Mouse (Mus musculus): ENCODE results near the gene Inhbb. TPM values are rescaled to one million over a fixed set of nuclear protein-coding genes. Genes with fewer than 3 reads are reported as not detected.

The Inhbb gene
- polyA plus RNA-seq, 1 experiment from 2014 or later = 1.5 TPM

- no peaks in the 10 kb centered on the region for H3K27me3 ChIP-seq (ENCODE audit: control insufficient read depth, insufficient read depth, low read length)
- no peak overlapping the region for H3K27ac ChIP-seq (ENCODE audit: low read length)
- no peak for ATAC-seq (ENCODE audit: insufficient number of reproducible peaks, insufficient read depth, low FRiP score, low read depth)
- H3K9ac ChIP-seq (replicated peaks; ENCODE audit: low read depth, low read length) = no peak overlapping the region
- WGBS = 85% methylated on average over 10 of the region's 10 CpGs
- no peaks in the 10 kb centered on the region for H3K36me3 ChIP-seq (ENCODE audit: control insufficient read depth, insufficient read depth, low read length)
- H3K4me3 ChIP-seq (ENCODE audit: low read depth, low read length) = no peak overlapping the region
- H3K9me3 ChIP-seq (ENCODE audit: control insufficient read depth, low read depth, low read length) = no peaks in the 10 kb centered on the region
- no peaks in the 10 kb centered on the region for H3K4me1 ChIP-seq (ENCODE audit: control insufficient read depth, insufficient read depth, low read length)
- no peak overlapping the region for H3K4me2 ChIP-seq (replicated peaks; ENCODE audit: low read depth, low read length)
Measured at GRCm38 (mm10) chr1:119450651-119451345, 28.8 kb upstream of the Inhbb start.

GRCm38 (mm10) chr1:119446753-119447283 lies 24.8 kb upstream of the Inhbb start:
- no peak overlapping the region for H3K27ac ChIP-seq (ENCODE audit: low read length)
- H3K36me3 ChIP-seq (ENCODE audit: control insufficient read depth, insufficient read depth, low read length) = no peaks in the 10 kb centered on the region
- 69% methylated on average over 10 of the region's 10 CpGs for WGBS
- no peak overlapping the region for H3K9ac ChIP-seq (replicated peaks; ENCODE audit: low read depth, low read length)
- no peaks in the 10 kb centered on the region for H3K9me3 ChIP-seq (ENCODE audit: control insufficient read depth, low read depth, low read length)
- no peak overlapping the region for H3K4me2 ChIP-seq (replicated peaks; ENCODE audit: low read depth, low read length)
- H3K4me3 ChIP-seq (ENCODE audit: low read depth, low read length) = no peak overlapping the region
- H3K4me1 ChIP-seq (ENCODE audit: control insufficient read depth, insufficient read depth, low read length) = no peaks in the 10 kb centered on the region
- H3K27me3 ChIP-seq (ENCODE audit: control insufficient read depth, insufficient read depth, low read length) = no peaks in the 10 kb centered on the region
- ATAC-seq (ENCODE audit: insufficient number of reproducible peaks, insufficient read depth, low FRiP score, low read depth) = no peak

- Histone ChIP-seq H3K4me3 (ENCODE audit: low read depth, low read length) (no peak overlapping the region), H3K9me3 (ENCODE audit: control insufficient read depth, low read depth, low read length) (no peaks in the 10 kb centered on the region), H3K27me3 (ENCODE audit: control insufficient read depth, insufficient read depth, low read length) (no peaks in the 10 kb centered on the region), H3K4me1 (ENCODE audit: control insufficient read depth, insufficient read depth, low read length) (no peaks in the 10 kb centered on the region), H3K27ac (ENCODE audit: low read length) (no peak overlapping the region), H3K36me3 (ENCODE audit: control insufficient read depth, insufficient read depth, low read length) (no peaks in the 10 kb centered on the region), H3K9ac (replicated peaks; ENCODE audit: low read depth, low read length) (no peak overlapping the region), H3K4me2 (replicated peaks; ENCODE audit: low read depth, low read length) (no peak overlapping the region)
- no peak for ATAC-seq (ENCODE audit: insufficient number of reproducible peaks, insufficient read depth, low FRiP score, low read depth)
- 83% methylated on average over 21 of the region's 21 CpGs for WGBS
Measured at GRCm38 (mm10) chr1:119443591-119444350, 21.7 kb upstream of the Inhbb start.

- ATAC-seq (ENCODE audit: insufficient number of reproducible peaks, insufficient read depth, low FRiP score, low read depth) = no peak
- Histone ChIP-seq H3K4me1 (ENCODE audit: control insufficient read depth, insufficient read depth, low read length) (no peaks in the 10 kb centered on the region), H3K9me3 (ENCODE audit: control insufficient read depth, low read depth, low read length) (no peaks in the 10 kb centered on the region), H3K4me2 (replicated peaks; ENCODE audit: low read depth, low read length) (no peak overlapping the region), H3K36me3 (ENCODE audit: control insufficient read depth, insufficient read depth, low read length) (no peaks in the 10 kb centered on the region), H3K4me3 (ENCODE audit: low read depth, low read length) (no peak overlapping the region), H3K27ac (ENCODE audit: low read length) (no peak overlapping the region), H3K9ac (replicated peaks; ENCODE audit: low read depth, low read length) (no peak overlapping the region), H3K27me3 (ENCODE audit: control insufficient read depth, insufficient read depth, low read length) (no peaks in the 10 kb centered on the region)
- WGBS = 83% methylated on average over 9 of the region's 9 CpGs
Measured at GRCm38 (mm10) chr1:119442901-119443300, 20.9 kb upstream of the Inhbb start.

- WGBS = 90% methylated on average over 9 of the region's 9 CpGs
- ATAC-seq (ENCODE audit: insufficient number of reproducible peaks, insufficient read depth, low FRiP score, low read depth) = no peak
- no peak overlapping the region for H3K4me3 ChIP-seq (ENCODE audit: low read depth, low read length)
- H3K4me2 ChIP-seq (replicated peaks; ENCODE audit: low read depth, low read length) = no peak overlapping the region
- no peaks in the 10 kb centered on the region for H3K9me3 ChIP-seq (ENCODE audit: control insufficient read depth, low read depth, low read length)
- H3K27ac ChIP-seq (ENCODE audit: low read length) = no peak overlapping the region
- no peaks in the 10 kb centered on the region for H3K36me3 ChIP-seq (ENCODE audit: control insufficient read depth, insufficient read depth, low read length)
- H3K4me1 ChIP-seq (ENCODE audit: control insufficient read depth, insufficient read depth, low read length) = no peaks in the 10 kb centered on the region
- no peak overlapping the region for H3K9ac ChIP-seq (replicated peaks; ENCODE audit: low read depth, low read length)
- no peaks in the 10 kb centered on the region for H3K27me3 ChIP-seq (ENCODE audit: control insufficient read depth, insufficient read depth, low read length)
Measured at GRCm38 (mm10) chr1:119438105-119438637, 16.1 kb upstream of the Inhbb start.

- Histone ChIP-seq H3K4me1 (ENCODE audit: control insufficient read depth, insufficient read depth, low read length) (no peaks in the 10 kb centered on the region), H3K9ac (replicated peaks; ENCODE audit: low read depth, low read length) (no peak overlapping the region), H3K4me2 (replicated peaks; ENCODE audit: low read depth, low read length) (no peak overlapping the region), H3K27me3 (ENCODE audit: control insufficient read depth, insufficient read depth, low read length) (no peaks in the 10 kb centered on the region), H3K4me3 (ENCODE audit: low read depth, low read length) (no peak overlapping the region), H3K27ac (ENCODE audit: low read length) (no peak overlapping the region), H3K36me3 (ENCODE audit: control insufficient read depth, insufficient read depth, low read length) (no peaks in the 10 kb centered on the region), H3K9me3 (ENCODE audit: control insufficient read depth, low read depth, low read length) (no peaks in the 10 kb centered on the region)
- WGBS = 59% methylated on average over 6 of the region's 6 CpGs
- ATAC-seq (ENCODE audit: insufficient number of reproducible peaks, insufficient read depth, low FRiP score, low read depth) = no peak
Measured at GRCm38 (mm10) chr1:119437401-119437800, 15.4 kb upstream of the Inhbb start.

- H3K9me3 ChIP-seq (ENCODE audit: control insufficient read depth, low read depth, low read length) = no peaks in the 10 kb centered on the region
- H3K9ac ChIP-seq (replicated peaks; ENCODE audit: low read depth, low read length) = no peak overlapping the region
- peaks cover 11% of the 10 kb centered on the region; the same call in 1 of the 2 replicates for H3K4me1 ChIP-seq (ENCODE audit: control insufficient read depth, insufficient read depth, low read length)
- H3K4me3 ChIP-seq (ENCODE audit: low read depth, low read length) = no peak overlapping the region
- no peak overlapping the region for H3K27ac ChIP-seq (ENCODE audit: low read length)
- no peak overlapping the region for H3K4me2 ChIP-seq (replicated peaks; ENCODE audit: low read depth, low read length)
- H3K36me3 ChIP-seq (ENCODE audit: control insufficient read depth, insufficient read depth, low read length) = no peaks in the 10 kb centered on the region
- ATAC-seq (ENCODE audit: insufficient number of reproducible peaks, insufficient read depth, low FRiP score, low read depth) = no peak
- WGBS = 17% methylated on average over 6 of the region's 6 CpGs
- H3K27me3 ChIP-seq (ENCODE audit: control insufficient read depth, insufficient read depth, low read length) = peaks cover 23% of the 10 kb centered on the region
Measured at GRCm38 (mm10) chr1:119424141-119424860, 2.3 kb upstream of the Inhbb start.

GRCm38 (mm10) chr1:119423510-119423909 lies 1.5 kb upstream of the Inhbb start:
- Histone ChIP-seq H3K4me2 (replicated peaks; ENCODE audit: low read depth, low read length) (no peak overlapping the region), H3K9me3 (ENCODE audit: control insufficient read depth, low read depth, low read length) (no peaks in the 10 kb centered on the region), H3K27me3 (ENCODE audit: control insufficient read depth, insufficient read depth, low read length) (peaks cover 31% of the 10 kb centered on the region), H3K4me3 (ENCODE audit: low read depth, low read length) (no peak overlapping the region), H3K36me3 (ENCODE audit: control insufficient read depth, insufficient read depth, low read length) (no peaks in the 10 kb centered on the region), H3K4me1 (ENCODE audit: control insufficient read depth, insufficient read depth, low read length) (peaks cover 11% of the 10 kb centered on the region; the same call in 1 of the 2 replicates), H3K27ac (ENCODE audit: low read length) (no peak overlapping the region), H3K9ac (replicated peaks; ENCODE audit: low read depth, low read length) (no peak overlapping the region)
- no peak for ATAC-seq (ENCODE audit: insufficient number of reproducible peaks, insufficient read depth, low FRiP score, low read depth)
- 6% methylated on average over 14 of the region's 14 CpGs for WGBS

All from stomach, embryonic 14.5 days (tissue).